Mouse (Mus musculus): ENCODE results near the gene Ap5z1. TPM values are rescaled to one million over a fixed set of nuclear protein-coding genes. Genes with fewer than 3 reads are reported as not detected.

Ap5z1 gene
- polyA plus RNA-seq, 1 experiment from 2014 or later, result 16.9 TPM

DNA sequence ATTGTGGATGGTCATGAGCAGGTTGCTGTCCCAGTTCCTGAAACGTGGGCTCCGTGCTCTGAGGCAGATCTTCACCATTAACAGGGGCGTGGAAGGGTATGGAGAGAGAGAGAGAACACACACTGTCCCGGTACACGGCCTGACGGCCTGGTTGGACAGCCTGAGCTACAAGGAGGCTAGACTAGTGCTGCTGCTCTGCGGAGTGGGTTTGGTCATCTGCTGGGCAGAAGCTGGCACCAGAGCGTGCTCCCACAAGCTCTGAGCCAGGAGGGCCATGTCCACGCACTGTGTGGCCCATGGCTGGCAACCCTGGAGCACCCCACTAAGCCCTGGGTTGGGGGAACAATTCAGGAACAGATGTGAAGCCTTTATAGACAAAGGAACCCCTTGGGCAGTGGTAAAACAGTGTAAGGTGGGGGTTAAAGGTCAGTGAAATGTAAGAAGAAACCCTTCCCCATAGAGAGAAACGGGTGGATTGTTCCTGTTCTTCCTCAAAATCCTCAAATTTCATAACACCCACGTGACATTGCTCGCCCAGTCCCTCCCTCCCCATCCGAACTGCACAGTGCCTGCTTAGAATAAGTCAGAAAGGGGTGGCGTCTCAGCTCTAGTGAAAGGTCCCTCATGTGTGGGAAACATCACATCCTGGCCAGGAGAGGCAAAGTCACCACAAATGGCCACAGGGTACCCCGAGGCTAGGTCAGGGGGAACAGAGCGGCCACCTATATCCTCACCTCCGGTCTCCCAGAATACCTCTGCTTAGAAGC lies 4.8 kb upstream of the Ap5z1 start:
- Histone ChIP-seq H3K9me3 (ENCODE audit: control insufficient read depth, low read length) (no peaks in the 10 kb centered on the region), H3K4me3 (replicated peaks; ENCODE audit: low read length) (no peak overlapping the region), H3K9ac (replicated peaks; ENCODE audit: low read depth, low read length) (no peak overlapping the region), H3K27ac (ENCODE audit: low read length) (no peak overlapping the region), H3K36me3 (ENCODE audit: control insufficient read depth, insufficient read depth) (peaks cover 11% of the 10 kb centered on the region), H3K4me2 (ENCODE audit: low read length) (no peak overlapping the region), H3K27me3 (replicated peaks; ENCODE audit: control insufficient read depth, insufficient read depth, low read length) (no peaks in the 10 kb centered on the region), H3K4me1 (replicated peaks; ENCODE audit: control insufficient read depth, insufficient read depth, low read length) (no peaks in the 10 kb centered on the region; the same call in 1 of the 2 replicates)
- ATAC-seq, result no peak
- WGBS, result 90% methylated on average over 17 of the region's 17 CpGs

DNA sequence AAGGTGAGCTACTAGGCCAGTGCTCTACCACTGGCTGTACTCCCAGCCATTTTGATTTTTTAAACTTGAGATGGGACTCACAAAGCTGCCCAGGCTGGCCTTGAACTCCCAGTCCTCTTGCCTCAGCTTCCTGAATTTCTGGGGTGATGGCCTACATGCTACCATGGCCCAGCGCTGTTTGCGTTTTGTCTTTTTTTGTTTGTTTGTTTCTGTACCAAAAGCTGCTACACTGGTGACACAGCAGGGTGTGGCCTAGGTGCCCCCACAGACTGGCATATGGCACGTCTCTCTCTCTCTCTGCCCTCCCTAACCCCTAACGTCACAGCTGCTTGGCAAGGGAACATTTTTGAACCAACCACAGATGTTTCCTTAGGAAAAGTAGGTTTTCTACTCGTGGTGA lies 3.9 kb upstream of the Ap5z1 start:
- H3K36me3 ChIP-seq (ENCODE audit: control insufficient read depth, insufficient read depth), result peaks cover 11% of the 10 kb centered on the region
- H3K27me3 ChIP-seq (replicated peaks; ENCODE audit: control insufficient read depth, insufficient read depth, low read length), result no peaks in the 10 kb centered on the region
- peaks cover 7% of the 10 kb centered on the region for H3K4me1 ChIP-seq (replicated peaks; ENCODE audit: control insufficient read depth, insufficient read depth, low read length)
- H3K9ac ChIP-seq (replicated peaks; ENCODE audit: low read depth, low read length), result no peak overlapping the region
- H3K27ac ChIP-seq (ENCODE audit: low read length), result no peak overlapping the region
- no peak for ATAC-seq
- H3K4me3 ChIP-seq (replicated peaks; ENCODE audit: low read length), result no peak overlapping the region
- no peak overlapping the region for H3K4me2 ChIP-seq (ENCODE audit: low read length)
- WGBS, result 69% methylated on average over 5 of the region's 5 CpGs
- no peaks in the 10 kb centered on the region for H3K9me3 ChIP-seq (ENCODE audit: control insufficient read depth, low read length)

DNA sequence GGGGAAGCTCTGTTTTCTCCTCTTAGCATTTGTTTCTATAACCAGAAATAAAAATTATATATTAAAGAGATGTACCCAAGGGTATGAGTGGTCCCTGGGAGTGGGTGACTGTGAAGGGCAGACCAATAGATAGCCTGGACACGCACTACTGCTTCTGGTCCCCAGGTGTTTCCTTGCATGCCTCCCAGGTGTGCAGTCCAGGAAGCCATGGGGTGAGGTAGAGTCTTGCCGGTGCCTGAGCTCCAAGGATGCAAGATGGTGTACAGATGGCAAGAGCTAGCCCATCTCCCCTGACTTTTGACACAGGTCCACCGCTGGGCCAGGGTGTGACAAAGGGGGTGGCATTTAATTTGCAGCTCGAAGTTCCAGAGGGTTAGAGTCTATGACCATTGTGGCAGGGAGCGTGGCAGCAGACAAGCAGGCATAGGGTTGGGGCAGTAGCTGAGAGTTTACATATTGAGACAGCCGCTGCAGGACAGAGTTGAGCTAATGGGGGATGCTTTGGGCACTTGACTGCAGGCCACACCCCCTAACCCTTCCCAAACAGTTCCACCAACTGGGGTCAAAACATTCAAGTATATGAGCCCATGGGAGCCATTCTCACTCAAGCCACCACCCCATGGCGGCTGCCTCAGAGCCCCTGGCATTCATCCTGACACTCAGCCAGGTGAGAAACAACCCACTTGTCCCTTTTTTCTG lies 1.7 kb upstream of the Ap5z1 start:
- Histone ChIP-seq H3K9me3 (ENCODE audit: control insufficient read depth, low read length) (no peaks in the 10 kb centered on the region), H3K4me1 (replicated peaks; ENCODE audit: control insufficient read depth, insufficient read depth, low read length) (peaks cover 9% of the 10 kb centered on the region)
- ATAC-seq, result no peak

DNA sequence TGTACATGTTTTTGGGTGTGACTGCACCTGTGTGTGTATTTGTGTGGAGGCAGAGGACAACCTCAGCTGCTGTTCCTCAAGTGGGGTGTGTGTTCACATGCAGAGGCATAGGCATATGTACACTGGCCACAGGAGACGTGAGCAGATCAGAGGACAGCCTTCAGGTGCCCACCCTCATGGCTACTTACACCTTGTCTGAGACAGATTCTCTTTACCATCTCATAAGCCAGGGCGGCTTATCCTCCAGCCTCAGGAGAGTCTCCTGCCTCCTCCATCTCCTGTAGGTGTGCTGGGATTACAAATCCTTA lies 1.1 kb upstream of the Ap5z1 start:
- H3K4me2 ChIP-seq (ENCODE audit: low read length), result no peak overlapping the region
- H3K9me3 ChIP-seq (ENCODE audit: control insufficient read depth, low read length), result no peaks in the 10 kb centered on the region
- H3K4me1 ChIP-seq (replicated peaks; ENCODE audit: control insufficient read depth, insufficient read depth, low read length), result peaks cover 9% of the 10 kb centered on the region
- H3K36me3 ChIP-seq (ENCODE audit: control insufficient read depth, insufficient read depth), result 0 out of 2 replicates have a peak, but pooled peaks cover 2% of the 10 kb centered on the region
- H3K9ac ChIP-seq (replicated peaks; ENCODE audit: low read depth, low read length), result no peak overlapping the region
- no peak overlapping the region for H3K4me3 ChIP-seq (replicated peaks; ENCODE audit: low read length)
- no peak for ATAC-seq
- H3K27me3 ChIP-seq (replicated peaks; ENCODE audit: control insufficient read depth, insufficient read depth, low read length), result no peaks in the 10 kb centered on the region
- no peak overlapping the region for H3K27ac ChIP-seq (ENCODE audit: low read length)
- whole genome bisulfite sequencing, result 93% methylated on average over 2 of the region's 2 CpGs

More for the DNA sequence above, 1.7 kb upstream of the Ap5z1 start:
- H3K4me2 ChIP-seq (ENCODE audit: low read length), result no peak overlapping the region
- no peak overlapping the region for H3K9ac ChIP-seq (replicated peaks; ENCODE audit: low read depth, low read length)
- no peaks in the 10 kb centered on the region for H3K27me3 ChIP-seq (replicated peaks; ENCODE audit: control insufficient read depth, insufficient read depth, low read length)
- H3K4me3 ChIP-seq (replicated peaks; ENCODE audit: low read length), result no peak overlapping the region
- no peak overlapping the region for H3K27ac ChIP-seq (ENCODE audit: low read length)
- peaks cover 7% of the 10 kb centered on the region; the same call in 1 of the 2 replicates for H3K36me3 ChIP-seq (ENCODE audit: control insufficient read depth, insufficient read depth)
- WGBS, result 97% methylated on average over 7 of the region's 7 CpGs

DNA sequence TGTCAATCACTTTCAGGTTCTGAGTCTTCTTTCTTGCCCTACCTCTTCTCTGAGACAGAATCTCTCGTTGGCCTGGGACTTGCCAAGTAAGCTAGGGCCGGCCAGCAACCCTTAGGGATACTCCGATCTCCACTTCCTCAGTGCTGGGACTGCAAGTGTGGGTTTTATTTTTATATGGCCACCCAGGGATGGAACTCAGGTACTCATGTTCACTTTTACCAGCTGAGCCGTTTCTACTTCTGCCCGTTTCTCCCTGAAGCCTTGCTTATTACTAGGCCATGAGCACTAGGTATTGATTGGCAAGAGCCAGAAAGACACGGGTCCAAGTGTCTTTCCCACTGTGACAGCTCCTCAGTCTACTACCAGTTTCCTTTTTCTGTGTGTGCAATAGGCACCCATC lies 733 bp upstream of the Ap5z1 start:
- H3K4me1 ChIP-seq (replicated peaks; ENCODE audit: control insufficient read depth, insufficient read depth, low read length), result peaks cover 9% of the 10 kb centered on the region
- peak overlapping the region; percentile 94 for H3K4me2 ChIP-seq (ENCODE audit: low read length)
- no peaks in the 10 kb centered on the region for H3K9me3 ChIP-seq (ENCODE audit: control insufficient read depth, low read length)
- H3K36me3 ChIP-seq (ENCODE audit: control insufficient read depth, insufficient read depth), result 0 out of 2 replicates have a peak, but pooled peaks cover 2% of the 10 kb centered on the region
- WGBS, result 90% methylated on average over 6 of the region's 6 CpGs
- H3K9ac ChIP-seq (replicated peaks; ENCODE audit: low read depth, low read length), result peak overlapping the region; percentile 50; the same call in 1 of the 2 replicates
- no peaks in the 10 kb centered on the region for H3K27me3 ChIP-seq (replicated peaks; ENCODE audit: control insufficient read depth, insufficient read depth, low read length)
- H3K4me3 ChIP-seq (replicated peaks; ENCODE audit: low read length), result peak overlapping the region; percentile 78
- peak overlapping the region; percentile 89 for H3K27ac ChIP-seq (ENCODE audit: low read length)
- no peak; the same call in 1 of the 2 replicates for ATAC-seq

DNA sequence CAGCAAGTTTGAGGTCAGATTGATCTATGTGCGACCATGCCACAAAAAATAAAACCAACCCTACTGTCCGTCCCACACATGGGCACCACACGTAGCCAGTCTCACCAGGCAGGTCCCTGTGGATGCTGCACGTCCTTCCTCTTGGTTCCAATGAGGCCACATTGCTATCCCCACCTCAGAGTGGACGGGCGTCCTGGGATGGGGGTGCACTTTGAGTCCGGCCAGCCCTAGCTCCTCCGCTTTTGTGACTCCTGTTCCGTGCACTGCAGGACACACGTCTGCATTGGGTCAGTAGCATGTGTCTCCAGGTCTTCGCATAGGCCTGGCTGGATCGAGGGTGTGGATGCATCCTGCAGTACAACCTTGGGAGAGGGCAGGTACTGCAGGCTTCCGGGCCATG lies 4.6 kb downstream of the Ap5z1 start:
- H3K4me1 ChIP-seq (replicated peaks; ENCODE audit: control insufficient read depth, insufficient read depth, low read length), result peaks cover 9% of the 10 kb centered on the region
- ATAC-seq, result no peak
- no peaks in the 10 kb centered on the region for H3K9me3 ChIP-seq (ENCODE audit: control insufficient read depth, low read length)
- H3K36me3 ChIP-seq (ENCODE audit: control insufficient read depth, insufficient read depth), result peaks cover 9% of the 10 kb centered on the region
- H3K4me3 ChIP-seq (replicated peaks; ENCODE audit: low read length), result no peak overlapping the region
- no peak overlapping the region for H3K9ac ChIP-seq (replicated peaks; ENCODE audit: low read depth, low read length)
- no peak overlapping the region for H3K27ac ChIP-seq (ENCODE audit: low read length)
- 97% methylated on average over 13 of the region's 13 CpGs for WGBS
- no peak overlapping the region for H3K4me2 ChIP-seq (ENCODE audit: low read length)
- H3K27me3 ChIP-seq (replicated peaks; ENCODE audit: control insufficient read depth, insufficient read depth, low read length), result no peaks in the 10 kb centered on the region

DNA sequence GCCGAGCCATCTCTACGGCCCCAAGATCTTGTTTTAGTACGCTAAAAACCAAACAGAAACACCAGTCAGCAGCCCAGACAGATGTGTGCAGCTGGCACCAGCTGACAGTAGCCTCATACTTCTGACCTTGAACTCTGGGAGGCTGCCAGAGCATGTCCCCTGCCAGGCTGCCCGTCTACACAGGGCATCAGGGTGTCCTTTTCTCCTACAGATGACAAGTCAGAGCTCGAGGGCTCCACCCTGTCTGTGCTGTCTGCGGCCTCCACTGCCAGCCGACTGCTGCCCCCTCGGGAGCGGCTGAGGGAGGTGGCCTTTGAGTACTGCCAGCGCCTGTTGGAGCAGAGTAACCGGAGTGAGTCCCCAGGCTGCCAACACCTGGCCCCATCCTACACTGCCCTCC lies 6.1 kb downstream of the Ap5z1 start:
- H3K9me3 ChIP-seq (ENCODE audit: control insufficient read depth, low read length), result no peaks in the 10 kb centered on the region
- no peak overlapping the region for H3K4me3 ChIP-seq (replicated peaks; ENCODE audit: low read length)
- no peak overlapping the region for H3K9ac ChIP-seq (replicated peaks; ENCODE audit: low read depth, low read length)
- no peak overlapping the region for H3K4me2 ChIP-seq (ENCODE audit: low read length)
- peaks cover 3% of the 10 kb centered on the region for H3K4me1 ChIP-seq (replicated peaks; ENCODE audit: control insufficient read depth, insufficient read depth, low read length)
- H3K27me3 ChIP-seq (replicated peaks; ENCODE audit: control insufficient read depth, insufficient read depth, low read length), result no peaks in the 10 kb centered on the region
- H3K36me3 ChIP-seq (ENCODE audit: control insufficient read depth, insufficient read depth), result peaks cover 9% of the 10 kb centered on the region
- no peak for ATAC-seq
- H3K27ac ChIP-seq (ENCODE audit: low read length), result no peak overlapping the region
- WGBS, result 93% methylated on average over 11 of the region's 11 CpGs

DNA sequence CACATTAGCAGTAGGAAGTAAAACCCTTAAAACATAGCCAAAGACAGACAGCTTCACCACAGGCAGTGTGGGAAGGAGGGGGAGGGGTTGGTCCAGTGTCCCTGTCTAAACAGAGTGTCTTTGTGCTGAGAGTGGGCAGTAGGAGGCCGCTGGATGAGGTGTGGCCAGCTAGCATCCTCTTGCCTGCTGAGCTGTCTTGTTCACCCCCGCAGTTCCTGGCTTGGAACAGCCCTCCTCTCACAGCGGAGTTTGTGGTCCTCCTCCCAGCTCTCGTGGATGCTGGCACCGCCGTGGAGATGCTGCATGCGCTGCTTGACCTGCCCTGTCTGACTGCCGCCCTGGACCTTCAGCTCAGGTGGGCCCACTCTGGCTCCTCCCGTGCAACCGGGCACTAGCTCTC lies 10.0 kb downstream of the Ap5z1 start:
- Histone ChIP-seq H3K4me3 (replicated peaks; ENCODE audit: low read length) (no peak overlapping the region), H3K4me2 (ENCODE audit: low read length) (no peak overlapping the region), H3K9ac (replicated peaks; ENCODE audit: low read depth, low read length) (no peak overlapping the region), H3K9me3 (ENCODE audit: control insufficient read depth, low read length) (no peaks in the 10 kb centered on the region), H3K4me1 (replicated peaks; ENCODE audit: control insufficient read depth, insufficient read depth, low read length) (no peaks in the 10 kb centered on the region), H3K27ac (ENCODE audit: low read length) (no peak overlapping the region), H3K36me3 (ENCODE audit: control insufficient read depth, insufficient read depth) (peaks cover 8% of the 10 kb centered on the region), H3K27me3 (replicated peaks; ENCODE audit: control insufficient read depth, insufficient read depth, low read length) (no peaks in the 10 kb centered on the region)
- WGBS, result 58% methylated on average over 10 of the region's 10 CpGs
- no peak for ATAC-seq

DNA sequence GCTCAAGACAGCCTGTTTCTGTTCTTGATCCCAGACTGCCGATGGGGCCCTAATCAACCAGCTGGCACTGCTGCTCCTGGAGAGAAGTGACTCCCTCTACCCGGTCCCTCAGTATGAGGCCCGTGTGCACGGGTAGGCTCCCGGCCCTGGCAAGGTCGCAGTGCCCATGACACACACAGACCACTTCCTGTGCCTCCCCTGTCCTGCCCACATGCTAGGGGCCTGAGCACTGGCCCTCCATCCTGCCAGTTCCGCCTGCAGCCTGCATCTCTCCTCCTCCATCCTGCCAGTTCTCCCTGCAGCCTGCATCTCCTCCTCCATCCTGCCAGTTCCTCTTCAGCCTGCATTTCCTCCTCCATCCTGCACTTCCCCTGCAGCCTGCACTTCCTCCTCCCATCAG lies 11.9 kb downstream of the Ap5z1 start:
- H3K36me3 ChIP-seq (ENCODE audit: control insufficient read depth, insufficient read depth), result no peaks in the 10 kb centered on the region

More for the DNA sequence above, 11.9 kb downstream of the Ap5z1 start:
- WGBS, result 87% methylated on average over 7 of the region's 7 CpGs
- no peaks in the 10 kb centered on the region for H3K9me3 ChIP-seq (ENCODE audit: control insufficient read depth, low read length)
- H3K9ac ChIP-seq (replicated peaks; ENCODE audit: low read depth, low read length), result no peak overlapping the region
- no peak for ATAC-seq
- no peaks in the 10 kb centered on the region for H3K27me3 ChIP-seq (replicated peaks; ENCODE audit: control insufficient read depth, insufficient read depth, low read length)
- H3K4me1 ChIP-seq (replicated peaks; ENCODE audit: control insufficient read depth, insufficient read depth, low read length), result peaks cover 8% of the 10 kb centered on the region
- H3K4me3 ChIP-seq (replicated peaks; ENCODE audit: low read length), result no peak overlapping the region
- no peak overlapping the region for H3K4me2 ChIP-seq (ENCODE audit: low read length)
- H3K27ac ChIP-seq (ENCODE audit: low read length), result no peak overlapping the region
